Mouse (Mus musculus) embryo, embryonic 9.5 days (tissue): ENCODE results near the gene Gm11555.
"Not testable (repeated sequence)": the region's sequence is repeated elsewhere in the genome, so short reads cannot be mapped to it uniquely, and the experiment has no call there.

Experiments used
- DNase-seq: peaks from one replicate; pipeline ENCODE4 v3.0.0-alpha.2; 2017; ENCODE audit errors: extremely low spot score

Gene Gm11555

GRCm38 (mm10) chr11:99650136-99650535 is at the start of gene Gm11555:
Gene Gm11555, minus strand, starts transcription at chr11:99650236.
- DNase-seq: no peak

GRCm38 (mm10) chr11:99690463-99690862 is 40.4 kb upstream of the Gm11555 start, which contains the start of gene Gm14190:
Gene Gm14190, minus strand, starts transcription at chr11:99690740.
- DNase-seq: no peak

GRCm38 (mm10) chr11:99685235-99685634 is 35.2 kb upstream of the Gm11555 start:
- not testable (repeated sequence) for DNase-seq

- DNase-seq: no peak
These were observed 33.4 kb upstream of the Gm11555 start for GRCm38 (mm10) chr11:99683481-99683880.

GRCm38 (mm10) chr11:99665860-99666259 is 15.8 kb upstream of the Gm11555 start, which contains the start of gene Krtap4-6:
Gene Krtap4-6, minus strand, starts transcription at chr11:99665960.
- DNase-seq: no peak

- DNase-seq: no peak
These were observed 12.8 kb upstream of the Gm11555 start for GRCm38 (mm10) chr11:99662802-99663201.

GRCm38 (mm10) chr11:99659256-99659655 is 9.2 kb upstream of the Gm11555 start:
- no peak for DNase-seq

- not testable (repeated sequence) for DNase-seq
These were observed 8.5 kb upstream of the Gm11555 start, which contains the start of gene Gm11563 for GRCm38 (mm10) chr11:99658467-99659010. Gene Gm11563, minus strand, starts transcription at chr11:99658960.

- DNase-seq: no peak
These were observed 7.0 kb upstream of the Gm11555 start for GRCm38 (mm10) chr11:99657051-99657450.

GRCm38 (mm10) chr11:99646444-99646843 is 3.6 kb downstream of the Gm11555 start:
- DNase-seq: no peak

GRCm38 (mm10) chr11:99644351-99644750 is 5.7 kb downstream of the Gm11555 start:
- DNase-seq: no peak

GRCm38 (mm10) chr11:99643635-99644139 is 6.3 kb downstream of the Gm11555 start, which contains the start of gene Krtap4-7:
Gene Krtap4-7, minus strand, starts transcription at chr11:99644089.
- DNase-seq: not testable (repeated sequence)

GRCm38 (mm10) chr11:99640926-99641325 is 9.1 kb downstream of the Gm11555 start:
- DNase-seq: no peak

GRCm38 (mm10) chr11:99637086-99637485 is 12.9 kb downstream of the Gm11555 start:
- no peak for DNase-seq

- DNase-seq: no peak
These were observed 15.3 kb downstream of the Gm11555 start, which contains the start of gene Krtap4-2 for GRCm38 (mm10) chr11:99634653-99635134. Gene Krtap4-2, minus strand, starts transcription at chr11:99635084.

GRCm38 (mm10) chr11:99633293-99633692 is 16.7 kb downstream of the Gm11555 start:
- no peak for DNase-seq

GRCm38 (mm10) chr11:99630890-99631289 is 19.1 kb downstream of the Gm11555 start:
- no peak for DNase-seq

- DNase-seq: no peak
These were observed 21.9 kb downstream of the Gm11555 start, which contains the start of gene Krtap4-1 for GRCm38 (mm10) chr11:99628138-99628537. Gene Krtap4-1, minus strand, starts transcription at chr11:99628238.

GRCm38 (mm10) chr11:99620335-99620734 is 29.7 kb downstream of the Gm11555 start, which contains the start of gene Gm11562:
Gene Gm11562, minus strand, starts transcription at chr11:99620435.
- no peak for DNase-seq

GRCm38 (mm10) chr11:99614796-99615363 is 35.2 kb downstream of the Gm11555 start, which contains the start of gene Krtap2-4:
Gene Krtap2-4, minus strand, starts transcription at chr11:99614846.
- DNase-seq: no peak

GRCm38 (mm10) chr11:99610089-99610488 is 39.9 kb downstream of the Gm11555 start, which contains the start of gene Gm11937:
Gene Gm11937, minus strand, starts transcription at chr11:99610189.
- not testable (repeated sequence) for DNase-seq

- DNase-seq: no peak
These were observed 40.9 kb downstream of the Gm11555 start for GRCm38 (mm10) chr11:99609126-99609525.
